Mouse (Mus musculus): ENCODE measurements at regions not wholly inside any gene's neighbourhood (a gene's known extent, or its start where the extent isn't known, plus 50 kb on each side); places are given as distances from the start of the nearest gene placed in this dataset.
"Not testable (repeated sequence)": the region's sequence is repeated elsewhere in the genome, so short reads cannot be mapped to it uniquely, and the experiment has no call there.

DNA sequence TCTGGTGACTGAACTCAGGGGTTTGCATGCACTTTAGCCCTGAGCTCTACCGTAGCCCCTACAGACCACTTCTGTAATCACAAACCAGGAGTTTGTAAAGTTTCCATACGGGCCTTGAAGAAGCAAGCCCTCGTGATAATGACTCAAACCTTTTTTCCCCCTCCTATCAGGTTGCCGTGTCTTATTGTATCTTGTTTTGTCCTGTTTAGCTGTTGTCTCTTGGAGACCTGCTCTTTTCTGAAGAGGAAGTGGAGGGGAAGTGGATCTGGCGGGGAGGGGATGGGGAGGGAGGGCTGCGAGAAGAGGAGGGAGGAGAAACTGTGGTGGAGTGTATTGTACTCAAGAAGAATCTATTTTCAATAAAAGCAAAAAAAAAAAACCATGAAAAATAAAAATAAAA is 87.0 kb downstream of the Fam43a start:
- peak; percentile 63 for ATAC-seq

DNA sequence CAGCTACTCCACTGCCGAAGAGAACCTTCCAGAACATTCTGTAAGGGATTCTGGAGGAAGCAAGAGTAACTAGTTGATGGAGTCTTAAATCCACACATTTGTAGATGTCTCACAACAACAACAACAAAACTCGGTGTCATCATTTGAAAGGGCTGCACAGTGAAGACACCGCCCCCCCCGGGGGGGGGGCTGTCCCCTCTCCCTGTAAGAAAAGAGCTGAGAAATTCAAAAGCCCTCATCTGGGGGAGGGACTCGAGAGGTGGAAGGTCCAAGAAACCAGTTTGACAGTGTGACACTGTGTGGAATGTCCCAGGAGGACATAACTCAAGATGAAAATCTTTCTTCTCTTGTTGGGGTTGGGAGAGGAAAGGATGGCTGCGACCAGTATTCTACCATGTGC is 87.7 kb downstream of the Fam43a start:
- no peak for ATAC-seq

DNA sequence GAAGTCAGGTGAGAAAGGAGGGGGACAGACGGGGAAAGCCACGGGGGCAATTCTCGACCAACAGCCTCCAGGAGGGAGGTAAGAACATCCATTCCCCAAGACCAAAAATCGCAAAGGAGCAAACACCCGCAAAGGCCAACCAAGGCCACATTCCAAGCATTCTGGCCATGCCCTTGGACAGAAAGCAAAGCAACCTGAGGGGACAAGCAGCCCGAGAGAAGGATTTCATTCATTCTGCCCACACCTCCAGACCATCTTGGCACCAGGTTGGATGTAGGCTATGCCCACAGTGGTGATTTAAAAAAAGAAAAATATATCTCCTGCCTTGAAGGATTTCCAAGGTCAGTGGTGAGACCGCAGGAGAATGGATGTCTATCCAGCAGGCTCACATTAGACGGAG is 88.2 kb downstream of the Fam43a start:
- no peak for ATAC-seq

DNA sequence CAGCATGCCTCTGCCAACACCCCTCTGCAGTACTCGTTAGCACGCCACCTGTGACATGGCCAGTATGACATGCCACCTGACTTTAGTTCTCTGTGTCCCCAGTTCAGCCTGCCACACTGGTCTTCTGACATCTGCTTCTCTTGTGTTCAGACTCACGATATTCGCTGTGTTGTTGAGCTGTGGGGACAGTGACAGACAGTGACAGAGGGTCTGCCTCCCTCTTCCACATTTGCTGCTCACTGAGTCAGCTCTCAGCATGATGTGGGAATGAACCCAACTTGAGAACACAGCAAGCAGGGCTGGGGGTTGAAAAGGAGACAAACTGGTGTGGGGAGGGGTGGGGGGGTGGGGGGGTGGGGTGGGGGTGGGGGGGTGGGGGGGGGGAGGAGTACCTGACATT is 91.0 kb downstream of the Fam43a start:
- ATAC-seq = no peak

DNA sequence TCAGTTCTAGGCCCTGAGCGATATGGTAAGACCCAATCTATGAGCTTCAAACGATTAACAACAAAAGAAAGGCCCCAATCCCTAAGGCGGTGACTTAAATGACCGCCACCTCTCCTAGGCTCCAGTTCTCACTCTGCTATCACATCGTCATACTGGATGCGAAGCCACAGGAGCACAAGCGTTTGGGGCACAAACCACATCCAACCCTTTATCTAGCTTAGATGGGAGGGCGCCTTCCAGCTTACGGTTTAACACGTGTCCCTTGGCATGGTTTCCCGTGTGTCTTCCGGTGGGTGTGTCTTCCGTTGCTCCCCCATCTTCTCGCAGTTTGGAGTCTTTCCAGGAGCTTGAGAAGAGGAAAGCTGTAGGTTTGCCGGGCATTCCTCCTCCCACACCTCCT is 92.4 kb downstream of the Fam43a start:
- ATAC-seq = no peak

DNA sequence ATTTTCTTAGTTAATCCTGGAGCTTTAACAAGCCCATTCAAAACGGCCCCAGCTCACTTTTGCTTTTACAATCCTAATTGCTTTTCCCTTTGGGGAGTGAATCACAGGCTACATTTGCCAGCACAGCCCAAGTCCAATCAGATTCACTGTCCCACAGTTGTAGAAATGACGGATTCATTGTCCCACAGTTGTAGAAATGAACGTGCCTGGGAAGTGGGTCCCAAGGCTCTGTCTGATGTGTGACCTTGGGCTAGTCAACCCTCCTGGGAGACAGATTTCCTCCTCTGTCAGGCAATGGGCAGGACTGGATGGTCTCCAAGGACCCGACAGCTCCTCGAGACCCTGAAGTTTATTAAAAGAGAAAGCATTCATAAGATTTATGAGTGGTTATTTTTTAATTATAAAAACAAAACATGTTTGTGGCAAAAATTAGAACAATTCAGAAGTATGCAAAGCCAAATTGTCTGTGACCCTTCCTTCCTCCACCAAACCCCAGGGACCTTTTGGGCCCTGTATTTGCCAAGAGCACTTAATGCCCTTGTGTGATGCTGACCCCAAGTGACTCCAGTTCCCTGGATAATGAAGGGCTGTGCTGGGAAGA is 93.1 kb downstream of the Fam43a start:
- no peak for ATAC-seq

DNA sequence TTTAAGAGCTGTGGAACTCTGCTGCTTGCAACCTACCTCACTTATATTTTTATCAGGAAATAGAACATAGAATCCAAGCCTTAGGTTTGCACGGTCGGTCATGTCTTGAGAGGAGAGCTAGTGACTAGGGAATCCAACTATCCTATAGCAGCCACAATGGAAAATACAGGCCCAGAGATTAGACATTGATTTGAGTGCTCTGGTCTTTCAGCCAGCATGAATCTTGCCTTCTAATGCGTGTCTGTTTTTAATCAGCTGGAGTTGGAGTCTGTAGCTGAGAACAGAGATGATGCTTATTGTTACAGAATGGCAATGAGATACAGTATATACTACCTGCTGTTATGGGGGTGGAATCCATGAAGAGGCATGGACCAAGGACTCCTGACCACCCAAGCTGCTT is 93.7 kb downstream of the Fam43a start:
- no peak for ATAC-seq

DNA sequence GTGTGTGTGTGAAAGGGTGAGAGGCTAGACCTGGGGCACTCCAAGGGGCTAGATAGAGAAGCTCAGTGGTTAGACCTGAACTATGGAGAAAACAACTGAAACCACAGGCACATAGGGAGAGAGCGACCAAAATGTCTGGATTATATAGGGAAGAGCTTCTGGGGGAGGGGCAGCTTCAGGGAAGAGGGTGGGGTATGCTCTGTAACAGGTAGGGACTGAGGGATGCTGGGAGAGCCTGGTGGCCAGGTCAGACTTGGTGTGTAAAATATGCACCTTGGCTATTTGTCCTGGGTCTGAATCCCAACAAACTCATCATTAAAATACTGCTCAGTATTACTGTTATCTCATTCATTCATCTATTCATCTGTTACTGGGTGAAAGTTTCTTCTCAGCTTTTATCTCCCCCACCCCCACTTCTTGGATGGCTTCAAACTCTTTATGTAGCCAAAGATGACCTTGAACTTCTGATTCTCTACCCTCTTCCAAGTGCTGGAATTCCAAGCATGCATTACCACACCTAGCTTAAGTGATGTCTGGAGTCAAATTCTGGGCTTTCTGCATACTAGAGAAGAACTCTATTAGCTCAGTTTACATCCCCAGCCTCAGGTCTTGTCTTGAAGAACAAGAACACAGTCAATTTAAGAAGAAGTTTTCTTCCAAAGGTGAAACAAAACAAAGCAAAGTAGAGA is 94.5 kb downstream of the Fam43a start:
- ATAC-seq = no peak

DNA sequence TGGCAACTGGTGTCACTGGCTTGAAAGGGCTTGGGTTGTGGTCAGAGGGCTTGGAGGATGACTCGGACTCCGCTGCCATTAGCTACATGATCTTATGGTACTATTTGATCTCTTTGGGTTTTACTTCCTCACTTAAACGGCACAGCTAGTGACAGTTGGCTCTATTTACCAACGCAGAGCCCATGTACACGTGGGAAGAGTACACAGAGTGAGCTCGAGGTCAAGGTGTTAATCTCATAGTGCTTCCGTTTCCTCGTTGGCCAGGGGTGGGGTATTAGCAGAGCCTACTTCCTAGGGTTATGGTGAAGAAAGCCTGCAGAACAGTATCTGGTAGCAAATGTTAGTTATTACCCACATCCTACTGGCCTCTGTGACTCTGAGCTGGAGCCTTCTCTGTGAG is 96.2 kb downstream of the Fam43a start:
- ATAC-seq = no peak

DNA sequence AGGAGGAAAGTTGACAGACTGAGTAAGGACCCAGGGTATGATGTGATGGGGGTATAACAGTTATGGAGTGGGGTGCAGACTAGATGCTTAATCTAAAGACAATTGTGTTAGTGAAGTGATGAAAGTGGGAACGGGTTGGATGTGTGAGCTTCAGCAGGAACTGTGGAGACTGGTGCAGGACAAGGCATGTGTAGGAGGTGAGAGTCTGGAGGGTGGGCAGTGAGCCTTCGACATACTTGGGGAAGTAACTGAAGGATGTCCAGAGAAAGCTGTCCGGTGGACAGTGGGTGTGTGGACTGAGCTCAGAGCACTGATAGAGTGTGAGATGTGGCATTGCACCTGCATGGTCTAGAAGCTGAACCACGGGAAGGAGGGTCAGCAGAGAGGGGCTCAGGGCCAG is 97.7 kb downstream of the Fam43a start:
- ATAC-seq = no peak

DNA sequence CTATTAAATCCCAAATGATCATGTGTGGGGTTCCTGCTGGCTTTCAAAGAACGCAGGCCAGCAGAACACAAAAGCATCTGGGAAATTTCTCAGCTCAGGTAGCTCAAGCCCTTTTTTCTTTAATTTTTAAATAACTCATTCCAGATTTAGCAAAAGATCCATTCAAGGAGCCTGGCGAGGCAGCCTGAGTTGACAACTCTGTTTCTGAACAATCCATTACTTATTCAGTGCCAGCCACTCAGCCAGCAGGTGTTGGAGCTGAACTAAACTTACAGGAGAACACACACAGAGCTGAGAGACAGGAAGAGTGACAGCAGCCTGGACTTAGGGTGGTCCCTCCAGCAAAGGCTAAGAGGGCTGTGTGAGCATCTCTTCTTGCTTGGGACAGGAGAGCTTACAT is 98.3 kb downstream of the Fam43a start:
- ATAC-seq = no peak

DNA sequence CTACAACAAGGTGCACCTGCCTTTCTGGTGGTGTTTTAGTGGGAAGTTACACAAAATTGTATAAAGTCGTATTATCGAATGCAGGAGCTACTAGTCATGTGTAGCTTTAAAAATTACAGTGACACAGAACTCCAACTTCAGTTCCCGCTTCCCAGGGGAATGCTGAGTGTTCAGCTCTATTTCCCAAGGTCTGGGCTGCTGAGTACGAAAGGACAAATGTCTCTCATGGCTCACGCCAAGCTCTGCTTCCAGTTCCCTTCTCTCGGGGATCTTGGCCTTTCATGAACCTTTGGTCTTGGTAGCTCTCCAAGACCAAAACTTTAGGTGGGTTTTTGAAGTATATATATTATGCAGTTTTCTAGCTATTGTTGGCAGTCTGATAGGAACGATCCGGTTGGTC is 104.3 kb downstream of the Fam43a start:
- ATAC-seq = no peak

DNA sequence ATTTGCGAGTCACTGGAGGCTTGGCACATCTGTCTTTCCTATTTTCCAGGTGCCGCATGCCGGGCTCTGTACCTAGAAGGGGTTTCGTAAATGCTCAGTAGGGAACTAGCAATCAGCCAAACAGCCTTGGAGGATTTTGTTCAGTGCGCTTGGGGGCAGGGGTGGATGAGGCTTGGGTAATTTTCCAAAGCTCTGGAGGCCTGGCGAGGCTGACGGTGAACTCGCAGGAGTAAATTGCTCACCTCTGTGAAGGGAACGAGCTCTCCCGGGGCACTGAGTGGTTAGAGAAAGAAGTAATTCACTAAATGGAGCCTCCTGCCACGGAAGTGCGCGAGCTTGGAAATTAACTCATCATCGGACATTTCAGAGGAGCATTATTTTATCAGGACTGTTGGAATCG is 110.0 kb downstream of the Fam43a start:
- no peak for ATAC-seq

DNA sequence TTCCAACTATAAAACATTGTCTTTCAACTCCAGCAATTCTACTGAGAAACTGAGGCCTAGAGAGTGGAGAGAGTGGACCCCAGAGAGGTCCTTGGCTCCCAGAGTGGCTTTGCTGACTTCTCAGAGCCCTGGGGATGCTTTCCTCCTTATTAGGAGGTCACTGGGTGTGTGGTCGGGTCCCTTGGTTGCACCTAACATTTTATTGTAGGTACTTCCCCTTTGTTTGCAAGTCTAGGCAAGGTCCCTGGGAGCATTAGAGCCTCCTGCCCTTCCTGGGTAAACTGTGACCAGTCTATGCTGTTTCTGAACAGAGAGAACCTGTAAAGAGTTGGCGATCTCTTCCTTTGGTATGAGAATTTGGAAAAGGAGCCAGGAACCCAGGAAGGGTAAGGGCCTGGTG is 110.5 kb downstream of the Fam43a start:
- ATAC-seq = no peak

DNA sequence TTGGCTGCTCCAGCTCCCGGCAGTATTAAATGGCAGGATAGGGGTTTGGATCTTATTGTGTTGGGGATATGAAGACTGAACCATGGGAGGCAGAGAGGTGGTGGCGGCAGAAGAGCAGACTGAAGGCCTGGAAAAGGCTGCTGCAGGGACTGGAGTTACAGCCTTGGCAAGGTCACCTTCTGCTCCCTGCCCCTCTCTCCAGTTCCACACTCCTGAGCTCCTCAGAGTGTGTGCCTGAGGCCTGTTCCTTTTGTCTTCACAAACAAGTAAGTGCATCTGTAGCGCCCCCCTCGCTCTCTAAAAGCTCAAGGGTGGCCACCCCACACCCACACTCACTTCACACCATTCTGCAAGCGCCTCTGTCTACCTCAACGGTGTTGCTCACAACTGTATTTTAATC is 113.0 kb downstream of the Fam43a start:
- no peak for ATAC-seq

DNA sequence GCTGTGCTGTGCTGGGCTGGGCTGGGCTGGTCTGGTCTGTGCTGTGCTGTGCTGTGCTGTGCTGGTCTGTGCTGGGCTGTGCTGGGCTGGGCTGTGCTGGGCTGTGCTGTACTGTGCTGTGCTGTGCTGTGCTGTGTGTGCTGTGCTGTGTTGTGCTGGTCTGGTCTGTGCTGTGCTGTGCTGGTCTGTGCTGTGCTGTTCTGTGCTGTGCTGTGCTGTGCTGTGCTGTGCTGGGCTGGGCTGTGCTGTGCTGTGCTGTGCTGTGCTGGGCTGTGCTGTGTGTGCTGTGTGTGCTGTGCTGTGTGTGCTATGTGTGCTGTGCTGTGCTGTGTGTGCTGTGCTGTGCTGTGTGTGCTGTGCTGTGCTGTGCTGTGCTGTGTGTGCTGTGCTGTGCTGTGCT is 118.1 kb downstream of the Fam43a start:
- not testable (repeated sequence) for ATAC-seq

DNA sequence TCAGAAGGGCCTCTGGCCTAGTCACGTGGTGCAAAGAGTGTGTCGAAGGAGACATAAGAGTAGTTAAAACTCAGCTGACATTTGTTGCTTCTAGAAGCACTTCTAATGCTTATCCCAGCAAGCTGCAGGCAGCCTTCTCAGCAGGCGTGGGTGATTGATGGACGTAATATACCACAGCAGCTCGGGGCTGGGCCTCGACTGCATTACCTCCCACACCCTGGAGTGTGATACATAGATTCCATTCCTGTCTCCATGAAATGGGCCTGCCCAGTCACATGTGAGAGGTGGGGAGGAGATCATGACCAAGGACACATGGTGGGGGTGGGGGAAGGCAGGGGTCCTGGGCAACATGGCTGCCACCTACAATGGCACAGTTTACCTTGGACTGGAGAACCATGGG is 121.3 kb downstream of the Fam43a start:
- ATAC-seq = peak; percentile 23

DNA sequence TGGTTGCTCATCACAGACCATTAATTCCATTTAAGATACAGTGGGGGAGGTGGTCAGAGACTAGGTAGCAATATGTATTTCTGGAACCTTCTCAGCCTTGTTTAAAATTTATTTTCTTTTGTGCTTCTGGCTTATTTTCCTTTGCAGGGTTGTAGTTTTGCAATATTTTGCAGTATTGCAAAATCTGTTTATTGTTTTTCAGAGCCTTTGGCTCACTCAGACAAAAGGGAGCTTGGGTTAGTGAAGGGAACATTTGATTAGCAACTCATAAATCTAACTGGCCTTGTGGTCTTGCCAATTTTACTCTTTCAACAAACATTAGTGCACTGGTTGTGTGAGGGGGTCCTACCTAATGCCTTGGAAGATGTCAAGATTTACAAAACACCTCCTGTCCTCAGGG is 121.7 kb downstream of the Fam43a start:
- no peak for ATAC-seq

DNA sequence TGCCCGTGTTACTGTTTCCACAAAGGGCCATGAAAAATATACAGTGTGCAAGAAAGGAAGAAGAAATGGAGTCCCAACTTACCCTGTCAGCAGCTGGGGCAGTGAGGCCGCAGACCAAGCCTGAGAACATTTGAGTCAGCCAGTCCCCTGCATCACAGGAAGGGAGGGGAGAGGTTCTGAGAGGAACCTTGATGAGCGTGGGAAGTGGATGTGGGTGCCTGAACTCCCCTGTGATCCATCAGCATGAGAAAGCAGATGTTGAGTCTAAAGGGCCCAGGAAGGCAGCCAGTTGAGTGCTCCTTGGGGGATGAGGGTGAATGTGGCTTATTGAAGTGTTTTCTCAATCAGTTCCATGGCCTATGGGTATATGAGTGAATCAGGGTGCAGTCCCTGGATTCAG is 122.8 kb downstream of the Fam43a start:
- peak; percentile 94 for ATAC-seq

DNA sequence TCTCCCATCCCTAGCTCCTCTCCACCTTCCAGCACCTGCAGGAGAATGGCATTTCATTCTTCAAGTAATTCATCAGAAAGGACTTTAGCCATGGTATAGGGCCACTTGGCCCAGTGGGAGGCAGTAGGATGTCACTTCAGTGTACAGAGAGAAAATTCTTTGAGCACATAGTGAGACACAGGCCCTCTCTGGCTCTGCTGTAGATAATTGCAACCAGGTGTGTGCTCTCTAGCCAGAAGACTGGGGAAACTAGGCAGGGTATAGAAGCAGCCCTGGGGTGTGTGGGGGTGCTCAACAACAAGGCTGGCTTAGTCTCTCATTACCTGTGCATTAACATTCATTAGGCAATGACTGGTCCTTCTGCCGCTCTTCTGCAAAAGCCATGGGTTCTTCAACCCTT is 125.1 kb downstream of the Fam43a start:
- ATAC-seq = no peak

DNA sequence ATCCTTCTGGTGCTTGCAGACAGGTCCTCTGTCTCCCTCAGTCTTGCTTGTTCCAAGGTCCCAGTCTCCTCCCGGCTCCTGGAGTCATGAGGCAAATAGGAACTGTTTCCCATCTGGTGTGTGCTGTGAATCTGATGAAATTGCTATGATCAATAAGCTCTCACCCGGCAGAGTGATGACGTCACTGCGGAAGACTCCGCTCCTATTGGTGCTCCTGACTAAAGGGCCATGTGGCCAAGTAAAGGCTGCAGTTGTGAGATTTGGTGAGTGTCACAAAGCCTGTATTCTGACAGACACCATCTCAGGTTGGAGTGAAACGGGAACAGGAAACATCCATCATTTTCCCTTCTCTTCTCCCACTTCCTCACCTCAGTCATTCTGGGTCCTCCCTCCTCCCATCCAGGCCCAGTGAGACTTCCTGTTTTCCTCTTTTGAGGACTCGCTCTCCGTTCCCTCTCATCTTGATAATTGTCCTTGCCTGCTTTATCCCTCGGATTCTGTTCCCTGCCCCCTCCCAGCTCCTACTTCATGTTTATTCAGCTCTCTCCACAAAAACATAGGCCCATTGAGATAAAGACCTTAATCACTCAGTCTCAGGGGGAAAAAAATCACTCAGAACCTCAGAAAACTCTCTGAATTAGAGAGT is 133.4 kb downstream of the Fam43a start:
- no peak for ATAC-seq

DNA sequence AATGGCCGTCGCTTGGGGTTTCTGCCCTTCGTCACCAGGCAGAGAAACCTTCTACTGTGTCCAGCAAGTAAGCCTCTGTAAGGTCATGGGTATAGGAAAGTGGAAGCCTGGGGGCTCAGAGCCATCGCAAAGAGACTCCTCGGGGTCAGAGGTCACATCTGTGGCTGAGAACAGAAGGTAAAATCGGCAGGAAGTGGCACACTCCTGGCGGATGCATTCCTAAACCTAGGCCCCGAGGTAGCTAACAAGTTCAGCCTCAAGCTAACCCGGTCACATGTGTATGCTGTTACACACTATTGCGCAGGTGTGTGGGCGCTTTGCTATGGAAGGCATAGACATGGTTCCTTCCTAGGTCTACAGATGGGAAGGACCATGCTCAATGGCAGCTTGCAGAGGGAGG is 134.0 kb downstream of the Fam43a start:
- ATAC-seq = no peak

DNA sequence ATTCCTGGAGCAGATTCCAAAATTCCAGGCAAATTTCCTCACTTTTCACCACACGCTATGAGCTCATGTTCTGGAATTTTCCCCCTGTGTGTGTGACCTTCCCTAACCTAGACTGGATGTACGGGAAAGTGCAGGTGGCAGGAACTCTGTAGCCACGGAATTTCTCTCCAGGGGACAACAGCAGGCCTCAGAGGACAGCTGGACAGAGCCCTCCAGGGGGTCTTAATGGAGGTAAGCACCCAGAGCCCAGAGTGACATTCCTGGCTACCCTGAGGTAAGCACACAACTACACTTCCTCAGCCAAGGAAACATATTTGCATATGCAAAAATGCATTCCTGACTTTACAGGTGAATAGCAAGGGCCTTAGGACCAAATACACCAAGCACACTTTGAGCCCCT is 135.8 kb downstream of the Fam43a start:
- ATAC-seq = no peak

DNA sequence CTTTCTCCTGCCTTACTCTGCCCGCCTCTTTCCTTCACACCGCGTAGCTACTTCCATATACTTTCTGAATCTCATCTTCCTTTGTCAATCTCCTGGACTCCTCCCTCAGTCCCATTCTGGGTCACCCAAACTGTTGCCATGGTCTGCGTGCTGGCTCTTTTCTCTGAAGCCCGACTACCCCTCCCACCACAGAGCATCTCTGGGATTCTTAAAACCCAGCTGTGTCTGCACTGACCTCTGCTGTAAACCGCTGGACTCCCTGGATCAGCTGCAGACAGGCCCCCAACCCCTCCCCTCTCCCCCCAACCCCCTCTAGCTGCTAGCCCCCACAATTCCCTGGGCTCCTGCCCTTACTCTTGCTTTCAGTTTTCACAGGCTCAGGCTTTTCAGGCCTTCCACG is 136.4 kb downstream of the Fam43a start:
- ATAC-seq = no peak

All from inflammation-experienced regulatory T-cells, adult 6 months (primary cell).